Mouse (Mus musculus) liver, postnatal 0 days (tissue): Measurements from ENCODE around the gene Rufy2. TPM values are rescaled to one million over a fixed set of nuclear protein-coding genes. Genes with fewer than 3 reads are reported as not detected.

ENCODE experiments used
- ATAC-seq: fragments of 200-750 bp; cut with Nextera tagmentation; 2 replicates; pipeline ENCODE4 v1.8.0; 2017; ENCODE audit warnings: mild to moderate bottlenecking, moderate library complexity
- DNase-seq: peaks from one replicate; pipeline ENCODE4 v3.0.0-alpha.2; 2016
- H3K27ac ChIP-seq: fragments of 300-500 bp; sonication (generic); 2 replicates; pipeline ENCODE4 v1.5.1; 2014; ENCODE audit warnings: antibody characterized with exemption, moderate library complexity, mild to moderate bottlenecking, low read depth
- H3K27me3 ChIP-seq: fragments of 300-500 bp; sonication (generic); 2 replicates; pipeline ENCODE4 v1.6.1; 2014; ENCODE audit warnings: low read length, control low read depth, mixed read lengths; ENCODE audit not compliant: insufficient read depth
- H3K36me3 ChIP-seq: fragments of 300-500 bp; sonication (generic); replicated peaks from 2 replicates; pipeline ENCODE4 v1.6.1; 2014; ENCODE audit warnings: mild to moderate bottlenecking, control low read depth, low read length, moderate library complexity, mixed read lengths; ENCODE audit not compliant: insufficient read depth
- H3K4me1 ChIP-seq: fragments of 300-500 bp; sonication (generic); 2 replicates; pipeline ENCODE4 v1.6.1; 2014; ENCODE audit warnings: antibody characterized with exemption, mild to moderate bottlenecking, control low read depth; ENCODE audit not compliant: insufficient read depth
- H3K4me2 ChIP-seq: fragments of 300-500 bp; sonication (generic); 2 replicates; pipeline ENCODE4 v1.6.1; 2014; ENCODE audit warnings: low read depth, mild to moderate bottlenecking, low read length, moderate library complexity, mixed read lengths
- H3K4me3 ChIP-seq: fragments of 300-500 bp; sonication (generic); 2 replicates; pipeline ENCODE4 v1.5.1; 2014; ENCODE audit warnings: low read depth, low read length
- H3K9ac ChIP-seq: fragments of 300-500 bp; sonication (generic); replicated peaks from 2 replicates; pipeline ENCODE4 v1.6.1; 2014; ENCODE audit warnings: mild to moderate bottlenecking, moderate library complexity
- H3K9me3 ChIP-seq: fragments of 300-500 bp; sonication (generic); 2 replicates; pipeline ENCODE4 v1.6.1; 2016; ENCODE audit warnings: mild to moderate bottlenecking, control low read depth, low read length, mixed read lengths
- CTCF ChIP-seq: sonication (generic); IDR thresholded peaks from 2 replicates; pipeline ENCODE4 v1.5.1; 2016; ENCODE audit warnings: antibody characterized with exemption, low read depth
- EP300 ChIP-seq: IDR thresholded peaks from 2 replicates; pipeline ENCODE4 v1.6.1; 2016; ENCODE audit warnings: antibody characterized with exemption, low read depth, mild to moderate bottlenecking
- WGBS: fragments of 180-500 bp; shearing (Covaris S2); extraction: QIAGEN DNeasy Blood & Tissue Kit; methylation state at CpG from one replicate; pipeline ENCODE4 v1.1.7; 2014; ENCODE audit not compliant: insufficient replicate concordance; 5-methylcytosine and 5-hydroxymethylcytosine counted together
- polyA plus RNA-seq: library from polyadenylated mRNA; unstranded; fragments of >200 nt; fragmentation: Nextera tagmentation; extraction: Ambion mirVana; gene quantifications from 2 replicates; pipeline ENCODE4 v1.2.1, GENCODE M21; 2015

The Rufy2 gene
- polyA plus RNA-seq, 1 experiment from 2014 or later: 2.9 TPM

- no peak overlapping the region for H3K4me2 ChIP-seq
- H3K36me3 ChIP-seq: no peaks in the 10 kb centered on the region
- no peaks in the 10 kb centered on the region for H3K27me3 ChIP-seq
- DNase-seq (no peak), ATAC-seq (no peak)
- TF ChIP-seq CTCF (no peak), EP300 (no peak)
- no peak overlapping the region for H3K4me3 ChIP-seq
- H3K9ac ChIP-seq: no peak overlapping the region
- no peaks in the 10 kb centered on the region for H3K9me3 ChIP-seq
- H3K27ac ChIP-seq: no peak overlapping the region
- 76% methylated on average over 8 of the region's 8 CpGs for WGBS
- H3K4me1 ChIP-seq: peaks cover 17% of the 10 kb centered on the region
These were observed 46.3 kb downstream of the Rufy2 start for GRCm38 (mm10) chr10:63026156-63026794.

DNA sequence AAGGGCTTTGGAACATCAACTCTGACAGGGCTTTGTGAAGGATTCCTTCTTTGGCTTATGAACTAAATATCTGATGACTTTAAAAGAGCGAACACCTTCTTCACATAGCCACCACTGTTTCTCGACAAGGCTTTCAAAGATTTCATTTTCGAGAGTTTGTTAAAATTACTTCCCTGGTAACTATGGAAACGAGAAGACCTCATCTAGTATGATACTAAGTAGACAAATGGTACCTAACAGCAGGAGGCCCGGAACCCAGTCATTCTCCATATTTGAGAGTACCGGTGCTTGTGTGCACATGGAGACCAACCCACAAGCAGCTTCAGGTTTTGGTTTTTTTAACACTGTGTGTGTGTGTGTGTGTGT lies 46.8 kb downstream of the Rufy2 start:
- DNase-seq: no peak
- WGBS: 88% methylated on average over 6 of the region's 6 CpGs

DNA sequence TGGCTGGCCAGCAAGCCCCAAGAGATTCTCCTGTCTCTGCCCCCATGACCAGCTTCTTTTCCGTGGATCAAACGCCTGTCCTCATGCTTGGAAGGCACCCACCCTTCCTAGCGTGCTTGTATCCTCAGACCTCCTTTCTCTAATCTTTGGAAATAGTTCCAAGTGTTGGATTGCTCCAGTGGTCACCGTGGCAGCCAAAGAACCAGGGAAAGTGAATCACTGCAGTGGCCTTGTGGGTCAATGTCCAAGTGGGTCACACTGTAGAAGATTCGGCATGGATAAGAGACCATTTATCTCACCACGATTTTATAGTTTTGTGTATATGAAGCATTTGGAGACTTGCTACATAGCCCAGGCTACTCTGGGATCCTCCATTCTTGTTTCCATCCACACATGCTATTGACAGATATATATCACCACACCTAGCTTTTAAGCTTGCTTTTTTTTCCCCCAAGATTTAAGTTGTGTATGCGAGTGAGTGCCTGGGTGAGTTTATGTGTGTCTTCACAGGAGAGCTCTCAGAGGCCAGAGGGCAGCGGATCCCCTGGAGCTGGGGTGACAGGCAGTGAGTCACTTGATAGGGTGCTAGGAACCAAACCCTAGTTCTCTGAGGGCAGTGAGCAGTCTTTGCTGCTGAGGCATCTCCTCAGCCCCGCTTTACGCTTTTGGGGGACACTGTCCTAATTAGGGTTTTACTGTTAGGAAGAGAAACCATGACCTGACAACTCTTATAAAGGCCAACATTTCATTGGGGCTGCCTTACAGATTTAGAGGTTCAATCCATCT lies 47.5 kb downstream of the Rufy2 start:
- ATAC-seq: no peak
- Histone ChIP-seq H3K27me3 (no peaks in the 10 kb centered on the region), H3K4me2 (no peak overlapping the region), H3K27ac (no peak overlapping the region), H3K4me1 (peaks cover 11% of the 10 kb centered on the region), H3K9me3 (no peaks in the 10 kb centered on the region), H3K4me3 (no peak overlapping the region), H3K9ac (no peak overlapping the region), H3K36me3 (no peaks in the 10 kb centered on the region)
- 85% methylated on average over 10 of the region's 10 CpGs for WGBS
- DNase-seq: no peak
- TF ChIP-seq CTCF (no peak), EP300 (no peak)

More for the DNA sequence above, 46.8 kb downstream of the Rufy2 start:
- H3K27ac ChIP-seq: no peak overlapping the region
- TF ChIP-seq CTCF (no peak), EP300 (no peak)
- H3K9ac ChIP-seq: no peak overlapping the region
- H3K4me3 ChIP-seq: no peak overlapping the region
- no peak overlapping the region for H3K4me2 ChIP-seq
- H3K4me1 ChIP-seq: peaks cover 14% of the 10 kb centered on the region
- ATAC-seq: no peak
- H3K36me3 ChIP-seq: no peaks in the 10 kb centered on the region
- H3K27me3 ChIP-seq: no peaks in the 10 kb centered on the region
- no peaks in the 10 kb centered on the region for H3K9me3 ChIP-seq

DNA sequence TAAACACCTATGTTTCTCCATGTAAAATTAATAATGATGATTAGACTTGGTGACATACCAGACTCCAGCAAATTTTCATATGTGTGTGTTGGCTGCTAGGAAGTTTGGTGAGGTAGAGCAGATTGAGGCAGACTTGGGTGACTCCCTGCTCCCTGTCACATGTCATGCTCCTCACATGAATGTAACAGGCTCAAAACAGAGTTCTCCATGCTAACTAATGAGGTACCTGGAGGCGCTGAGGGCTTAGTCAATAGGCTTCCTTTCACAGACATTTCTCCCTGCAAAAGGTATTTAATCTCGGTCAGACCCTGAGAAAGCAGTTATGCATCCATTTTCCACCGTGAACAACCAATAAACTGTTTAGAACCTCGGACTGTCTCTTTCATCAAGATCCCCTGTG lies 48.4 kb downstream of the Rufy2 start:
- H3K27me3 ChIP-seq: no peaks in the 10 kb centered on the region
- H3K27ac ChIP-seq: no peak overlapping the region
- DNase-seq: no peak
- no peaks in the 10 kb centered on the region for H3K9me3 ChIP-seq
- H3K9ac ChIP-seq: no peak overlapping the region
- H3K36me3 ChIP-seq: no peaks in the 10 kb centered on the region
- ATAC-seq: no peak
- 89% methylated on average over 4 of the region's 4 CpGs for WGBS
- H3K4me3 ChIP-seq: no peak overlapping the region
- peaks cover 11% of the 10 kb centered on the region for H3K4me1 ChIP-seq
- H3K4me2 ChIP-seq: no peak overlapping the region
- TF ChIP-seq EP300 (no peak), CTCF (no peak)

- Histone ChIP-seq H3K27ac (no peak overlapping the region), H3K4me1 (no peaks in the 10 kb centered on the region), H3K4me2 (no peak overlapping the region), H3K4me3 (no peak overlapping the region), H3K36me3 (no peaks in the 10 kb centered on the region), H3K27me3 (no peaks in the 10 kb centered on the region), H3K9ac (no peak overlapping the region), H3K9me3 (no peaks in the 10 kb centered on the region)
- DNase-seq: no peak
- no peak for ATAC-seq
- 71% methylated on average over 3 of the region's 3 CpGs for WGBS
- TF ChIP-seq CTCF (no peak), EP300 (no peak)
These were observed 52.2 kb downstream of the Rufy2 start for GRCm38 (mm10) chr10:63032267-63032666.

- Histone ChIP-seq H3K4me1 (no peaks in the 10 kb centered on the region), H3K9me3 (no peaks in the 10 kb centered on the region), H3K27ac (no peak overlapping the region), H3K9ac (no peak overlapping the region), H3K4me2 (no peak overlapping the region), H3K36me3 (no peaks in the 10 kb centered on the region), H3K27me3 (no peaks in the 10 kb centered on the region), H3K4me3 (no peak overlapping the region)
- TF ChIP-seq CTCF: no peak
- TF ChIP-seq EP300: no peak
- WGBS: 64% methylated on average over 3 of the region's 3 CpGs
- DNase-seq (no peak), ATAC-seq (no peak)
These were observed 52.9 kb downstream of the Rufy2 start for GRCm38 (mm10) chr10:63032956-63033355.
